Mouse (Mus musculus): ENCODE data around the gene Pcsk5. TPM values are rescaled to one million over a fixed set of nuclear protein-coding genes. Genes with fewer than 3 reads are reported as not detected.

Gene Pcsk5
- polyA plus RNA-seq, 1 experiment = 6.3 TPM

GRCm38 (mm10) chr19:17836566-17837470 lies 614 bp downstream of the Pcsk5 start:
- peak; percentile 74 for DNase-seq (ENCODE audit: low read depth)
- TF ChIP-seq POLR2A (IDR thresholded peaks at IDR 0.05; ENCODE audit: borderline replicate concordance, extremely low read depth, insufficient read depth, insufficient read length, poor library complexity, severe bottlenecking) (no peak), CTCF (IDR thresholded peaks at IDR 0.05; ENCODE audit: borderline replicate concordance, extremely low read depth, insufficient read depth, insufficient read length) (0 out of 2 replicates have a peak, but pooled peaks have one; percentile 9)

GRCm38 (mm10) chr19:17835681-17836565 lies 1.5 kb downstream of the Pcsk5 start:
- peak; percentile 60 for DNase-seq (ENCODE audit: low read depth)
- no peak for TF ChIP-seq POLR2A (IDR thresholded peaks at IDR 0.05; ENCODE audit: borderline replicate concordance, extremely low read depth, insufficient read depth, insufficient read length, poor library complexity, severe bottlenecking)
- TF ChIP-seq CTCF (IDR thresholded peaks at IDR 0.05; ENCODE audit: borderline replicate concordance, extremely low read depth, insufficient read depth, insufficient read length) = peak; percentile 40; the same call in 1 of the 2 replicates

GRCm38 (mm10) chr19:17834894-17835293 lies 2.5 kb downstream of the Pcsk5 start:
- TF ChIP-seq POLR2A (IDR thresholded peaks at IDR 0.05; ENCODE audit: borderline replicate concordance, extremely low read depth, insufficient read depth, insufficient read length, poor library complexity, severe bottlenecking) = no peak
- no peak for TF ChIP-seq CTCF (IDR thresholded peaks at IDR 0.05; ENCODE audit: borderline replicate concordance, extremely low read depth, insufficient read depth, insufficient read length)
- DNase-seq (ENCODE audit: low read depth) = no peak

GRCm38 (mm10) chr19:17831376-17831775 lies 6.1 kb downstream of the Pcsk5 start:
- no peak for TF ChIP-seq CTCF (IDR thresholded peaks at IDR 0.05; ENCODE audit: borderline replicate concordance, extremely low read depth, insufficient read depth, insufficient read length)
- no peak for TF ChIP-seq POLR2A (IDR thresholded peaks at IDR 0.05; ENCODE audit: borderline replicate concordance, extremely low read depth, insufficient read depth, insufficient read length, poor library complexity, severe bottlenecking)
- no peak for DNase-seq (ENCODE audit: low read depth)

- TF ChIP-seq POLR2A (IDR thresholded peaks at IDR 0.05; ENCODE audit: borderline replicate concordance, extremely low read depth, insufficient read depth, insufficient read length, poor library complexity, severe bottlenecking) (no peak), CTCF (IDR thresholded peaks at IDR 0.05; ENCODE audit: borderline replicate concordance, extremely low read depth, insufficient read depth, insufficient read length) (no peak)
- no peak for DNase-seq (ENCODE audit: low read depth)
Observed at GRCm38 (mm10) chr19:17828414-17828813, 9.0 kb downstream of the Pcsk5 start.

GRCm38 (mm10) chr19:17826694-17827093 lies 10.7 kb downstream of the Pcsk5 start:
- DNase-seq (ENCODE audit: low read depth) = no peak
- no peak for TF ChIP-seq CTCF (IDR thresholded peaks at IDR 0.05; ENCODE audit: borderline replicate concordance, extremely low read depth, insufficient read depth, insufficient read length)

- TF ChIP-seq CTCF (IDR thresholded peaks at IDR 0.05; ENCODE audit: borderline replicate concordance, extremely low read depth, insufficient read depth, insufficient read length) (no peak), POLR2A (IDR thresholded peaks at IDR 0.05; ENCODE audit: borderline replicate concordance, extremely low read depth, insufficient read depth, insufficient read length, poor library complexity, severe bottlenecking) (no peak)
- DNase-seq (ENCODE audit: low read depth) = no peak
Observed at GRCm38 (mm10) chr19:17820046-17820445, 17.4 kb downstream of the Pcsk5 start.

- peak; percentile 40 for DNase-seq (ENCODE audit: low read depth)
- TF ChIP-seq POLR2A (IDR thresholded peaks at IDR 0.05; ENCODE audit: borderline replicate concordance, extremely low read depth, insufficient read depth, insufficient read length, poor library complexity, severe bottlenecking) = no peak
- TF ChIP-seq CTCF (IDR thresholded peaks at IDR 0.05; ENCODE audit: borderline replicate concordance, extremely low read depth, insufficient read depth, insufficient read length) = no peak
Observed at GRCm38 (mm10) chr19:17819081-17819480, 18.4 kb downstream of the Pcsk5 start.

GRCm38 (mm10) chr19:17815062-17815461 lies 22.4 kb downstream of the Pcsk5 start:
- no peak for DNase-seq (ENCODE audit: low read depth)
- TF ChIP-seq CTCF (IDR thresholded peaks at IDR 0.05; ENCODE audit: borderline replicate concordance, extremely low read depth, insufficient read depth, insufficient read length) (no peak), POLR2A (IDR thresholded peaks at IDR 0.05; ENCODE audit: borderline replicate concordance, extremely low read depth, insufficient read depth, insufficient read length, poor library complexity, severe bottlenecking) (no peak)

GRCm38 (mm10) chr19:17813449-17813990 lies 23.9 kb downstream of the Pcsk5 start:
- DNase-seq (ENCODE audit: low read depth) = no peak
- no peak for TF ChIP-seq POLR2A (IDR thresholded peaks at IDR 0.05; ENCODE audit: borderline replicate concordance, extremely low read depth, insufficient read depth, insufficient read length, poor library complexity, severe bottlenecking)
- TF ChIP-seq CTCF (IDR thresholded peaks at IDR 0.05; ENCODE audit: borderline replicate concordance, extremely low read depth, insufficient read depth, insufficient read length) = no peak

- TF ChIP-seq CTCF (IDR thresholded peaks at IDR 0.05; ENCODE audit: borderline replicate concordance, extremely low read depth, insufficient read depth, insufficient read length) = no peak
- no peak for TF ChIP-seq POLR2A (IDR thresholded peaks at IDR 0.05; ENCODE audit: borderline replicate concordance, extremely low read depth, insufficient read depth, insufficient read length, poor library complexity, severe bottlenecking)
Observed at GRCm38 (mm10) chr19:17812661-17813060, 24.8 kb downstream of the Pcsk5 start.

More at GRCm38 (mm10) chr19:17812661-17813060, 24.8 kb downstream of the Pcsk5 start:
- DNase-seq (ENCODE audit: low read depth) = no peak

All from brain, embryonic 14.5 days (tissue).